Mouse (Mus musculus): ENCODE measurements at regions not wholly inside any gene's neighbourhood (a gene's known extent, or its start where the extent isn't known, plus 50 kb on each side); places are given as distances from the start of the nearest gene placed in this dataset.

GRCm38 (mm10) chr12:71570116-71570515 lies 260.4 kb downstream of the Dact1 start:
- peaks cover 31% of the 10 kb centered on the region for H3K4me1 ChIP-seq
- WGBS, result 80% methylated on average over 2 of the region's 2 CpGs
- no peaks in the 10 kb centered on the region for H3K9me3 ChIP-seq
- H3K9ac ChIP-seq, result no peak overlapping the region
- H3K36me3 ChIP-seq (replicated peaks), result no peaks in the 10 kb centered on the region
- no peaks in the 10 kb centered on the region for H3K27me3 ChIP-seq (replicated peaks)
- H3K27ac ChIP-seq, result no peak overlapping the region
- no peak overlapping the region for H3K4me2 ChIP-seq
- ATAC-seq (replicated peaks), result no peak
- H3K4me3 ChIP-seq, result no peak overlapping the region

GRCm38 (mm10) chr12:71572833-71573446 lies 257.9 kb upstream of the Daam1 start:
- 16% methylated on average over 14 of the region's 14 CpGs for WGBS
- ATAC-seq (replicated peaks), result peak; percentile 53; the same call in 1 of the 2 replicates

GRCm38 (mm10) chr12:71573456-71573855 lies 257.4 kb upstream of the Daam1 start:
- Histone ChIP-seq H3K4me3 (no peak overlapping the region), H3K9me3 (no peaks in the 10 kb centered on the region), H3K36me3 (replicated peaks) (no peaks in the 10 kb centered on the region), H3K27ac (peak overlapping the region; percentile 58), H3K4me1 (peaks cover 39% of the 10 kb centered on the region), H3K4me2 (no peak overlapping the region), H3K27me3 (replicated peaks) (no peaks in the 10 kb centered on the region), H3K9ac (no peak overlapping the region)
- no peak for ATAC-seq (replicated peaks)
- WGBS, result 37% methylated on average over 8 of the region's 8 CpGs

More at GRCm38 (mm10) chr12:71572833-71573446, 257.9 kb upstream of the Daam1 start:
- no peak overlapping the region for H3K9ac ChIP-seq
- peaks cover 34% of the 10 kb centered on the region for H3K4me1 ChIP-seq
- H3K9me3 ChIP-seq, result no peaks in the 10 kb centered on the region
- no peak overlapping the region for H3K4me3 ChIP-seq
- 0 out of 2 replicates have a peak overlapping the region, but pooled peaks have one; percentile 18 for H3K4me2 ChIP-seq
- no peaks in the 10 kb centered on the region for H3K36me3 ChIP-seq (replicated peaks)
- no peaks in the 10 kb centered on the region for H3K27me3 ChIP-seq (replicated peaks)
- peak overlapping the region; percentile 48 for H3K27ac ChIP-seq

GRCm38 (mm10) chr12:71574685-71575084 lies 256.2 kb upstream of the Daam1 start:
- Histone ChIP-seq H3K27ac (no peak overlapping the region), H3K4me2 (no peak overlapping the region), H3K27me3 (replicated peaks) (no peaks in the 10 kb centered on the region), H3K9ac (no peak overlapping the region), H3K4me3 (no peak overlapping the region), H3K36me3 (replicated peaks) (no peaks in the 10 kb centered on the region), H3K4me1 (peaks cover 43% of the 10 kb centered on the region), H3K9me3 (no peaks in the 10 kb centered on the region)
- no peak for ATAC-seq (replicated peaks)
- WGBS, result 90% methylated on average over 10 of the region's 10 CpGs

GRCm38 (mm10) chr12:71577349-71577748 lies 253.5 kb upstream of the Daam1 start:
- H3K27ac ChIP-seq, result no peak overlapping the region
- peak; percentile 35; the same call in 1 of the 2 replicates for ATAC-seq (replicated peaks)
- H3K4me3 ChIP-seq, result no peak overlapping the region
- no peak overlapping the region for H3K9ac ChIP-seq
- H3K4me1 ChIP-seq, result peaks cover 49% of the 10 kb centered on the region
- H3K9me3 ChIP-seq, result no peaks in the 10 kb centered on the region
- 14% methylated on average over 9 of the region's 9 CpGs for WGBS
- H3K36me3 ChIP-seq (replicated peaks), result no peaks in the 10 kb centered on the region
- H3K27me3 ChIP-seq (replicated peaks), result no peaks in the 10 kb centered on the region
- H3K4me2 ChIP-seq, result peak overlapping the region; percentile 41

GRCm38 (mm10) chr12:71578006-71578405 lies 252.9 kb upstream of the Daam1 start:
- Histone ChIP-seq H3K36me3 (replicated peaks) (no peaks in the 10 kb centered on the region), H3K4me2 (no peak overlapping the region), H3K4me3 (no peak overlapping the region), H3K27ac (peak overlapping the region; percentile 36), H3K9ac (no peak overlapping the region), H3K27me3 (replicated peaks) (no peaks in the 10 kb centered on the region), H3K9me3 (no peaks in the 10 kb centered on the region), H3K4me1 (peaks cover 42% of the 10 kb centered on the region)
- WGBS, result 38% methylated on average over 9 of the region's 9 CpGs
- ATAC-seq (replicated peaks), result 0 out of 2 replicates have a peak, but pooled peaks have one; percentile 55

GRCm38 (mm10) chr12:71578912-71579311 lies 252.0 kb upstream of the Daam1 start:
- ATAC-seq (replicated peaks), result peak; percentile 56; the same call in 1 of the 2 replicates
- Histone ChIP-seq H3K27me3 (replicated peaks) (no peaks in the 10 kb centered on the region), H3K9me3 (no peaks in the 10 kb centered on the region), H3K36me3 (replicated peaks) (no peaks in the 10 kb centered on the region), H3K27ac (peak overlapping the region; percentile 38), H3K4me3 (no peak overlapping the region), H3K4me2 (no peak overlapping the region), H3K4me1 (peaks cover 34% of the 10 kb centered on the region), H3K9ac (no peak overlapping the region)
- WGBS, result 26% methylated on average over 11 of the region's 11 CpGs

GRCm38 (mm10) chr12:71580532-71581290 lies 250.2 kb upstream of the Daam1 start:
- Histone ChIP-seq H3K27ac (0 out of 2 replicates have a peak overlapping the region, but pooled peaks have one; percentile 11), H3K27me3 (replicated peaks) (no peaks in the 10 kb centered on the region), H3K4me3 (no peak overlapping the region), H3K9ac (no peak overlapping the region), H3K4me2 (no peak overlapping the region), H3K9me3 (no peaks in the 10 kb centered on the region), H3K36me3 (replicated peaks) (no peaks in the 10 kb centered on the region), H3K4me1 (peaks cover 27% of the 10 kb centered on the region)
- ATAC-seq (replicated peaks), result no peak
- 75% methylated on average over 12 of the region's 12 CpGs for WGBS

GRCm38 (mm10) chr12:71584618-71585017 lies 246.3 kb upstream of the Daam1 start:
- Histone ChIP-seq H3K27ac (no peak overlapping the region), H3K9ac (no peak overlapping the region), H3K9me3 (no peaks in the 10 kb centered on the region), H3K27me3 (replicated peaks) (no peaks in the 10 kb centered on the region), H3K4me1 (peaks cover 9% of the 10 kb centered on the region; the same call in 1 of the 2 replicates), H3K4me3 (no peak overlapping the region), H3K36me3 (replicated peaks) (no peaks in the 10 kb centered on the region), H3K4me2 (no peak overlapping the region)
- whole genome bisulfite sequencing, result 62% methylated on average over 8 of the region's 8 CpGs
- ATAC-seq (replicated peaks), result no peak

GRCm38 (mm10) chr12:71598641-71599040 lies 232.2 kb upstream of the Daam1 start:
- WGBS, result 66% methylated on average over 9 of the region's 9 CpGs
- Histone ChIP-seq H3K9ac (no peak overlapping the region), H3K27ac (0 out of 2 replicates have a peak overlapping the region, but pooled peaks have one; percentile 21), H3K4me3 (no peak overlapping the region), H3K4me1 (peaks cover 14% of the 10 kb centered on the region), H3K27me3 (replicated peaks) (no peaks in the 10 kb centered on the region), H3K4me2 (no peak overlapping the region), H3K9me3 (no peaks in the 10 kb centered on the region), H3K36me3 (replicated peaks) (no peaks in the 10 kb centered on the region)
- ATAC-seq (replicated peaks), result no peak

- Histone ChIP-seq H3K36me3 (replicated peaks) (no peaks in the 10 kb centered on the region), H3K9ac (no peak overlapping the region; the same call in 1 of the 2 replicates), H3K4me2 (0 out of 2 replicates have a peak overlapping the region, but pooled peaks have one; percentile 10), H3K4me3 (no peak overlapping the region), H3K27me3 (replicated peaks) (no peaks in the 10 kb centered on the region), H3K27ac (peak overlapping the region; percentile 62), H3K4me1 (peaks cover 20% of the 10 kb centered on the region), H3K9me3 (no peaks in the 10 kb centered on the region)
- ATAC-seq (replicated peaks), result peak; percentile 87
- 23% methylated on average over 8 of the region's 8 CpGs for WGBS
These were observed 229.7 kb upstream of the Daam1 start for GRCm38 (mm10) chr12:71601091-71601690.

- Histone ChIP-seq H3K27ac (no peak overlapping the region), H3K4me2 (no peak overlapping the region), H3K4me3 (no peak overlapping the region), H3K9me3 (no peaks in the 10 kb centered on the region), H3K36me3 (replicated peaks) (no peaks in the 10 kb centered on the region), H3K9ac (no peak overlapping the region), H3K27me3 (replicated peaks) (no peaks in the 10 kb centered on the region), H3K4me1 (peaks cover 30% of the 10 kb centered on the region)
- 91% methylated on average over 10 of the region's 10 CpGs for WGBS
- ATAC-seq (replicated peaks), result no peak
These were observed 227.7 kb upstream of the Daam1 start for GRCm38 (mm10) chr12:71603136-71603535.

All from midbrain, embryonic 15.5 days (tissue).